Mouse (Mus musculus): ENCODE results near the gene Nfkb1.

Nfkb1 gene

DNA sequence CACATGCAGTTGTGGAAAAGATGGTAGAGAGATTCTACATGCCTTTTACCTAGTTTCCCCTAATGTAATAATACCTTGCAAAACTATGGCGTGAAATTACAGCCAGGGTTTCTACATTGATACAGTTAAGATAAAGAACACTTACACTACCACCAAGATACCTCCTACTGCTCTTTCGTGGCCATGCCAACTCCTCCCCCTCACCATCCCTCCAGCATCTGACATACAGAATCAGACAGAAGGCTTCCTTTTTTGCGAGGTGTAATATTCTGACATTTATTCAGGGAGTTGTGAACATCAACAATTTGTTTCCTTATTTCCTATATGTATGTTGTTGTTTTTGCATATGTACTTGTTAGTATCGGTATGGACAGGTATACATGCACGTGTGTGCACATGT lies 11.3 kb upstream of the Nfkb1 start:
- no peak for DNase-seq (ENCODE audit: low spot score in 2 of 2)

DNA sequence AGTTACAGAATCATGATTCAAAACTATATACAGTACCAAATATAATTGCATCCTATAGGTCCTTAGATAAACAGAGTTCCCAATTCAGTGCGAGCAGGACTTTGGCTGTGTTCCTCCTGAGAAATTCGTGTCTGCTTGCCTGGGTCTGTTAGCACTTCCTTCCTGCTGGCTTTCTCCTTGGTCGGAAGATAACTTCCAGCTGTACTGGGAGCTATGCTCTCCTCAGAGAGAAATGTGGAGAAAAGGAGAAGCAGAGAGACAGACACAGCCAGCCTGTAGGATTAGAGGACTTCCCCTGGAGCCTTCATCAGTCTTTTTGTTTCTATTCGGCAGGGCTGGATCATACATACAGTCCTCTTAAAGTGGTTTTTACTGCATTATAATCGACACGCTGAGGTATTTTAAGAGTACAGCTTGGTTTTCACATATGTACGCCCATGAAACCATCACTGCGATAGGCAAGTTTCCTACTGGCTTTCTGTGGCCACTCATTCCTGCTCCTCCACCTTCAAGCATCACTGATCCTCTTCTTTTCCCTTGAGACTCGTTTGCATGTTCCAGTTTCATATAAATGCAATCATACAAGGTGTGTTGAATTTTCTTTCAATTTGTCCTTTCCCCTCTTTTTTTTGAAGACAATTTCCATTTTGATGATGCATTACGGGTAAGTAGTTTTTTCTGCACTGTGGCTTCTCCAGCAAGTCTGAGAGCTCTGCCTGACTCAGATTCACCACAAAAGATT lies 8.3 kb upstream of the Nfkb1 start:
- DNase-seq (ENCODE audit: low spot score in 2 of 2) = no peak

DNA sequence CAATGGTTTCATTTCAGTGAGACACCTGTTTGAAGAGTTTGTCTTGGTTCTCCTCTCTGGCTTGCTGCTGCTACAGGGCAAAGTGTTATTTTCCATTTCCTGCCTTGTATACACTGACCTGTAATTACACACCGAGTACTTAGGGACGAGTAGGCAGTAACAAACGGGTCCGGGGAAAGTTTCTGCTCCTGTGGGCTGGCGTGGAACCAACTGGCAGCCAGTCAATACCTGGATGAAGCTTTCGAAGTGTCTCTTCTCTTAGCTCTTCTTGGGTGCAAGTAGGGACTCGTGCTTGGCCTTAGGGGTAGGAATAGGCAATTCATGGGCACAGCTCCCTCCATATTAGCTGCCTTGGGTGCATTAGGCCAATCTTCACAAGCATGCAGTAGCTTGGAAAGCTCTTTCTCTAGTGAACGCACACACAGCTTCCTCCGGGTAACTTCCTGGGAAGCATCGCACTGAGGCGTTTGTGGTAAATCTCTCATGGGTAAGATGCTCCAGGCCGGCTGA lies 7.2 kb upstream of the Nfkb1 start:
- DNase-seq (ENCODE audit: low spot score in 2 of 2) = no peak

DNA sequence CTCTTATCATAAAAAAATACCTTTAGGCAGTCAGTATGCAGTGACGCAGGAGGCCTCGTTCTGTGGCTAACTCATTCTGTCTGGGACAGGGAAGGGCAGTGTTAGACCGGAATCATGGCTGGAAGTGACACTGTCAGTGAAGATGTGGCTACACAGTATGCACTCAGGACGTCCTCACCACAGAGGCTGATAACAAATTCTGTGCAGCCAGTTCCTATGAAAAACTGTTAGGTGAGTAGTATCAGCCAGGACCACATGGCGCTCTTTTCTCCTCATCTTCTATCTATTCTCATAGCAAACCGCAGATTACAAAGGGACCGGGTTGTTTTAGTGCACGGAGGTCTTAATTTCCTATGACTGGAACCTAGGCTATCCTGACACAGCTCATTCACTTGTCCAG lies 4.9 kb upstream of the Nfkb1 start:
- no peak for DNase-seq (ENCODE audit: low spot score in 2 of 2)

DNA sequence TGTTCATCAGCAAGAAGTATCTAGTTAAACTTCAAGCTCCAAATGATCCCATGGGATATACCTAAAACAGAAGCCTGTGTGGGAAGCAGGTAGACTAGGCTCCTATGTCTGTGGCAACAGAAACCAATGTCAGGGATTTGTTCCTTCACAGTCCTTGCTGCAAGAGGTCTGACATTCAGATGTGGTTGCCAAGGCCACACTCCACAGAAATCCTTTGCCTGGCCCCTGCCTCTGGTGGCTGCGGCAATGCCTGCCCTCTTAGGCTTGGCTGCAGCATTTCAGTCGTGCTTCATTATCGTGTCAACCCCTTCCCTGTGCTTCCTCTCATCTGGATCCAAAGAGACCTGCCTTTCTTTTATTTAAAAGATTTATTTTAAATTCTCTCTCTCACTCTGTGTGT lies 1.7 kb upstream of the Nfkb1 start:
- no peak for DNase-seq (ENCODE audit: low spot score in 2 of 2)

DNA sequence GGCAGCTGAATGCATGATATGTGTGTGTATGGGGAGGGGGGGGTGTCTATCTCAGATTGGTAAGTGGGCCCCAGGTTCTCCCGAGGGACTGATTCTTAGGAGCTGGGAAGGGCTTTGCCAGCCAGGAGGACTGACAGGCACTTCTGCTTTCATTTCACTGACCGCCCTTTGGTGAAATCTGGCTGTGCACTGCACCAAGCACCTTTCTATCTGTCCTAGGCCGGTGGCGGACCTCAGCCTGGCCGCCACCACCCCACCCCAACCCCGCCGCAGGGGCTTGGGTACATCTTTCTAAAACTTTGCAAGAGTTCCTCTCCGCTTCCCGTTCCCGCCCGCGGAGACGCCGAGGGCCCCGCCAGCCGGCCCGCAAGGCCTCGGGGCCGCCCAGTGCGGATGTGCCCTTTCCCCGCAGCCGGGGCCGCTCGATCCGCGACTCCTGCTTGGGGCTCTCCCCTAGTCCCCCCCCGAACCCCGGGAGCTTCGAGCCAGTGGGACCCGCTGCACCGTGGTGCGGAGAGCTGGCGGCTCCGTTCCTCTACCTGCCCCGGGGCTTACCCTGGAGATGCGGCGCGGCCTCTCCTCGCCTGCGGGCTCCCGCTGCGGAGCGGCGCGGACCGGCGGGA lies 668 bp downstream of the Nfkb1 start:
- peak; percentile 34 to 39 for DNase-seq (ENCODE audit: low spot score in 2 of 2)

DNA sequence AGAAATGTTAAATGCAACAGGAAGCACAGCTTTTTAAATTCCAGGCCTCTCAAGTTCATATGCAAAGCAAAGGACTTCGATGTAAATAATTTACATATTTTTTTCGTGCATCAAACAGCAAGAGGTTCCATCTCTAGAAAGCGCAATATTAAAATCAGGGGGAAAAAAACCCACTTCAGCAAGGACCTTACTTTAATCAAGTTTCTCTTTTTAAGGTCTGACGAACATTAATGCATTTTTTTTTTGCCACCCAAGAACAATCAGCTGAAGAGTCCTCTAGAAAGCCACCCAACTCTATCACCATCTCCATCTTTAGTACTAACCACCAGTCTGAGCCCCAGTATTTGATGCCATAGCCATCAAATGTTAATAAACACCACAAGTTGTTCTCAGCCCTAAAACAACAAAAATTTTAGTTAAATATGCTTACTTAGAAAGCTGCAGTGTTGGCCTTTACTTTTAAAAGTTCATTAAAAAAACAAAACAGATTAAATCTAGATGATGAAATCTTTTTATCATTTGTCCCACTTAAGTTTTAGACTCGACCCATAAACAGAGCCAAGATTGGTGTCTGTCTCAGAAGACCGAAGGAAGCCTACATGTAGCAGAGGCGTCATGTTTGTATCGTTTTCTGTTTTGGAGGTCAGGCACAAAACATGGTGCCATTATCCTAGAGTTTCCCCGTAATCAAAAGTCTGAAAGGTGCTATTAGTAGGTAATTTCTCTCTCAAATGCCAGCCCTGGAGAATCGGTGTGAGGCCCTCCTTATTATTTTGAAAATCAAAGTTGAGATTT lies 1.4 kb downstream of the Nfkb1 start:
- no peak for DNase-seq (ENCODE audit: low spot score in 2 of 2)

DNA sequence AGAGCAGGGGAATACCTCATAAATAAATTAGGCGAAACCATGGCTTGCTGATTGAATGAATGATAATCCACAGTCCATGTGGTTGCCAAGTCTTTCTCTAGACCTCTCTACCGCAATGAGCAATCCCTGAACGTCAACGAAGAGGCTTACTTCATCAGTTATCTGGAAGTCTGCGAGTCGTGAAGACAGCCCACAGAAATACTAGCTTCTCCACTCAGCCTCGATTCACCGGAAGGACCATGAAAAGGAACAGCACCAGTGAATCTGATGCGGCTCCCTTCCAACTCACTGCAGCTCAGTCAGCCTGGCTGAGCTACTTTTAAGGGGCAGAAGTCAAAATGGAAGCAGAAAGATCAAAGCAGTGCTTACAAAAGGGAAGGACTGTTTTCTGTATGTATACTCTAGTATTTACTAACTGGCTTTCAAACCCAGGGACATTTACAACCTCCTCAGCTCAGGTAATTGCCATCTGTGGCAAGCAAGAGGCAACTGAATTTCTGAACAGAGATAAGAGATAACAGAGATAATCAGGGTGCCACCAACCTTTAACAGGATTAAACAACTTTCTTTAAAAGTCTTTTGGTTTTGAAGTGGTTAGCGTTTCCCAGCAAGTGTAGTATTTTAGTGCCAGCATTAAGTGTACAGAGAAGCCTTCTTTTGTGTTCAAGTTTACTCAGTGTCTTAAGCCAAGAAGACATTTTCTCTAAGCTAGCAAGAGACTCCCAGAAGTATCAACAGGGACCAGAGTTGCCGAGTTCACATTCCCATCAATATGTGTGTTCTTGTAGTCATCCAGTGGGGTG lies 2.2 kb downstream of the Nfkb1 start:
- DNase-seq (ENCODE audit: low spot score in 2 of 2) = no peak

DNA sequence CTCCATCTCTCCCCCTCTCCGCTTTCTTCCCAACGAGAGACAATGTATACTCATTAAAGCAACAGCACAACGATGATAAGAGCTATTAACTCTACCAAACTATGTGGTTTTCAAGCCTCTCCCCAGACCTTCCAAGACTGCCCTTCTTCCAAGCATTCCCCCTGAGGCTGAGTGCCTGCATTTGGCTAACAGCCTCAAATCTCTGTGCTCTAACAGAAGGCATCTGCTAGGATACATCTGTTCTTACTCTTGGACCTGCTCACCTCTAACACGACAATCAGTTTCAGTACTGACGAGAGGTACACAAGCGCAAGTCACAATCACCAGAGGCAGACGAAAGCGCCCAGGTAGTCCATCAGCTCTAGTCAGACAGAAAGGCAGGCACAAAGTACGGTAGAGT lies 3.4 kb downstream of the Nfkb1 start:
- DNase-seq (ENCODE audit: low spot score in 2 of 2) = no peak

DNA sequence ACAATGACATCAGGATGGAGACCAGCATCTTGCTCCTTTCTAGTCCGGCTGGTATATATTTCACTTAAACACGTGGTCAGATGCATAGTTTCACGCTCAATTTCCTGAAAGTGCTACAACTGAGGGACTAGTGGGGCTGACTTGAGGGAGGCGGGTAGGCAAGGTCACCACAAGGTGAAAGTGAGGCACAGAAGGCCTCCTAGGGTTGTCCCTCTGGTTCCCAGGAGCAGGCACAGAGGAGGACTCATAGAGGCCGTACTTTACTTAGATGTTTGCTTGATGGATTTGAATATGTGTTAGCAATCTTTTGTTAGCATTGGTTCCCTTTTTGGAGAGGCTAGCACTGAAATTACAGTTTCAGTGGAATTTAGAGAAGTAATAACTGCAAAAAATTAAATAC lies 4.9 kb downstream of the Nfkb1 start:
- DNase-seq (ENCODE audit: low spot score in 2 of 2) = no peak

DNA sequence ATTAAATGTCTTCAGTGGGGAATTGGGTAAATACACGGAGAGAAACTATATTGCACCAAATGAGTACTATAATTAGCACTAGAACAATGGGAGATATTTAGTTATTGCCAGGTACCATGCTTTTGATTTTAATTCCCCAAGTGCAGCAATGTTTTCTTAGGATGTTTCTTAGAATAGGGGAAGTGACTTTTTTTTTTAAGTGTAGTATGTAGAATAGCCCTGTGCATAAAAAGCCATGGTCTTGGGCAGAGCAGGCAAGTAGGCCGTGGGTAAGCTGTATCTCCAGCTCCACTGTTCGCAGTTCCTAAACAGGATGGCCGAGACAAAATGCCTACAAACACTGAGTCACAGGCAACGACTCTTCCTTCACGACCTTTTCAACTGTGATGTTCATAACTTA lies 8.1 kb downstream of the Nfkb1 start:
- no peak for DNase-seq (ENCODE audit: low spot score in 2 of 2)

DNA sequence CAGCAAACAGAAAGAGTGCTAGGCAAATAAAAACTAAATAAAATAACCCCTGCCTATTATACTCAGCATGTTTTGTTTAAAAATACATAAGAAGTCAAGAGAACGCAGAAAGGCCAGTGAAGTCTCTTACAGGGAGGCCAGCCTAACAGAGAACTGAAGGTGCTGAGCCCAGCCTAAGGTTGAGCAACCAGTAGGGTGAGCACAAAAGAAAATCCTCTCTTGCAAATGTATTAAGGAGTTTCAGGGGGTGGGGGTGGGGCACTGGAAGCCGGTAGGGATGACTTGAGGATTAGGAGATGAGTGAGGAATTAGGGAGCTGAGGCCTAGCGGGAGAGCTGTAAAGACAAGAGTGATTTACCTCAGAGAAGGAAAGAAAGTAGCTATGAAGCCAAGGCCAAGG lies 9.1 kb downstream of the Nfkb1 start:
- DNase-seq (ENCODE audit: low spot score in 2 of 2) = no peak

DNA sequence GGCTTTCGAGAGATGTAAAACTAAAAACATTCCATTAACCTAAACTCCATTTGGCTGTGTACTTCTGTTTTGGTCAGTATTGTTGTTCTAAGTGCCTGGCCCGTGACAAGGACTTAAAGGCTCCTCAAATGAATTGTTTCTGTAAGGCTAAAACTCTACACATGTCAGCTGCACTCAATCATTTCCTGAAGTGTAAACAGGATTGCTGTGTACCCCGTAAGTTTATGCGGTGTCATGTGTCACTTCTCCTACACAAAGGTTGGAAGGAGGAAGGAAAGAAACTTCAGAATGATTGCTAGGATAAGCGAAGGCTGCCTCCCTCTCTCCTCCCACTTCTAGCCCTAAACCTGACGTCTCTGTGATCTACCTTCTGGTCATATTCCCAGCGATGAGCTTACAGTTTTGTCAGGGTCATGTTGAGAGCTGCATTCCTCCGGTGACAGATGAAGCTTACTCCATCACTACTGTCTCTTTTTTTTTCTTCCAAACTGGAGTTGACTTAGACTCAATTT lies 10.0 kb downstream of the Nfkb1 start:
- DNase-seq (ENCODE audit: low spot score in 2 of 2) = no peak

DNA sequence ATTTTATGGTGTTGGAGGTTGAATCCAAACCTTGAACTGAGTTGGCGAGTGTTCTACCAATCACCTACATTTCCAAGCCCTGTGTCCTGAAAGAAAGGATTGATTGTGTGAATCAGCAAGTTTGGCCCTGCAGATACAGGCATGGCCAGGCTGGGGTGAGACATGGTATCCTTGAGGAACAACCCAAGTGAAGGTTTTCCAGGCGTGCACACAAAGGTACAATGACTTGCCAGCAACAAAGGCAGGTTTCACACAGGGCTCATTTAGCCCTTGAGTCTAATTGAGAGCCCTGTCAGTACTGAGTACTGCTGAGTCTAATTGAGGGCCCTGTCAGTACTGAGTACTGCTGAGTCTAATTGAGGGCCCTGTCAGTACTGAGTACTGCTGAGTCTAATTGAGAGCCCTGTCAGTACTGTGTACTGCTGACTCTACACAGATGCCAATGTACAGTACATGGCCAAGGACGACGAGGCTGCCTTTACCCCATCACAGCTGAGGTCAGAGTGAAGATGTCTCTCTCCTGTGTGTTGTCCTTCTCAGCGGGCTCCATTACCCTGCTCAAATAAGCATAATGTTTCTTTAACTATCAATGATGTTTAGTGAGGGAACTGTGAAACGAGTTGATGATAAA lies 11.0 kb downstream of the Nfkb1 start:
- no peak for DNase-seq (ENCODE audit: low spot score in 2 of 2)

DNA sequence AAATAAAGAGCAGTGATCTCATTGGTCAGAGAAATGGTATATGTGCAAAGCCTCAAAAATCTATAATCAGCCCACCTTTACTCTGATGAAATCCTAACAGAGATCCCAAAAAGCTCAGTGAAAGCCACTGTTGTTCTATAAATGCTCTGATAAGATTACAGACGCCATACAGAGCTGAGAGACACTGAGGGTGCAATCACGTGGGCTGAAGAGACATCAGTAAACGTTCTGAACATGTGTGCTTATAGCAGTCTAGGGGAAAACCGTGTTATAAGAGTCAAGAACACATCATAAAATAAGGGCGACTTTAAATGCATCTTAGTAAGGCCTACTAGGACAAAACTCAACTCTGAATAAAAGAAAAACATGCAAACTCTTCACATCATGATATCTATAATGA lies 14.3 kb downstream of the Nfkb1 start:
- no peak for DNase-seq (ENCODE audit: low spot score in 2 of 2)

DNA sequence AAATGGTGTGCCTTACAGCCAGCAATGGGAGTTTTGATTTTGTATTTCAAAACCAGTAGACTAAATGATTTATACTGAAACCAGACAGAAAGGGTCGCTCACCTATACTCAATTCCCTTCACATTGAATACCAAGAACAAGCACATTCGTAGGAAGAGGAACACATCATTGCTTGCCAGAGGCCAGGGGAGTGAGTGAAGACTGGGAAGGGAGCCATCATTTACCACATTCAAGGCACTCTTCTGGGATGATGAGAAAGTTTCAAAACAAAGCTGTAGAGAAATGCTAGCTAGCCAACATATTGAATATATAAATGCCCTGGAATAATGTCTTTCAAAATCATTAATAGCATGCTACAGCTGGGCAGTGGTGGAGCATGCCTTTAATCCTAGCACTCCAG lies 15.0 kb downstream of the Nfkb1 start:
- no peak for DNase-seq (ENCODE audit: low spot score in 2 of 2)

DNA sequence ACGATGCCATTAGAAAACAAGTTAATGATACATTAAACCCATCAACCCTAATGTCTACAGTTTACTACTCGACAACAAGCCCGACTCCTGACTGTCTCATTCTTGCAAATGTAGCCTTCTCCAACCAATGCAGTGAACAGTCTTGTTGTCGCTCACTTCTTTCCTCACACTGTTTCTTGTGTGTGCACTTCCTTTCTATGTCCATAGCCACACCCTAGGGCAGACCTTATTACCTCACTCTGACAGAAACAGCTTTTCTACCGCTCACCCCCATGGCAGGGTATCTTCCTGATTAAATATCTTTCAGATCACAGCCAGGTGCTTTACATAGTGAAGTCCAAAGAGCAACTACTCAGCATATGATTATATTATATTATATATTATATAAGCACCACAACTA lies 15.9 kb downstream of the Nfkb1 start:
- DNase-seq (ENCODE audit: low spot score in 2 of 2) = no peak

DNA sequence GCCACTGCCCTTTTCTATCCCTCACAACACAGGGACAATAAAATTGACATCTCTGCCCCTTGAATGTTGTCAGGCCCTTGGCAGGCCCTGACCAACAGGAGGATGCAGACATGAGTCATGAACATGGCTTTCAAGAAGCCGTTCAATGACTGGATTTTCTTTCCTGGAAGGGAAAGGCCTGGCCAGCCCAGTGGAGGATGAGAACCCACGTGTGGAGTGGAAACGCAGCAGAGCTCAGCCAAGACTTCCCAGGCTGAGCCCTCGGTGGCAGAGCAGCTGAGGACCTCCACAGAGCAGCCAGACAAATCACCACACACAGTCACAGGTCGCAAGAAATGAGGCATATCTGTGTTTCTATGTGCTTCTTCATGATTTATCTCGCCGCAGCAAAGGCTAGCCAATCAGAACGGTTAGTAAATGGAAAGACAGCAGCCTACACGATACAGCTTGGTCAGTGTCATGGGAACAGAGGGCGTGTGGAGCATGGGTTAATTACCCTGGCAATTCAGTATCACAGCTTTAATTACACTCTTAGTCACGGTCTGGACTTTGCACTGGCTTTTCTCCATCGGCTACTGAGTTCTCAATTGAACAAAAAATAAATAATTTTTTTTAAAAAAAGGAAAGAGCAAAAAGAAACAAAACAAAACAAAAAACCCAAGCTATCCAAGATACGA lies 16.5 kb downstream of the Nfkb1 start:
- no peak for DNase-seq (ENCODE audit: low spot score in 2 of 2)

DNA sequence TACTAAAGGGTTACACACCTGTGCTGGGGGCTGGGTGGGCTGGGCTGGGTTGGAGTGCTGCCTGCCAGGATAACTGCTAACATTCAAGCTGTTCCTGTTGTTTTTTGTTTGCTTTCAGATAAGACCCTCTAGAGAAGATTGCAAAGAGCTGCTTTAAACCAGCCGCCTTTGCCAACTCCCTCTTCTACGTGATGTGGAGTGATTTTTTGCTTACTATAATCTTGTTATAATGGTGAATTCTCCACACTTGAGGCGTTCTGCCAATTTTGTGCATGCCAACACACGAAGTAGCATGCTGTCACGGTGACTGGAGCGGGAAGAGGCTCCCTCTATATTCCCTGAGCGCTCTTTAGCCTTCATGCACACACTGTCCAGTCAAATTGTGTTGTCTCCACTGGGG lies 17.7 kb downstream of the Nfkb1 start:
- DNase-seq (ENCODE audit: low spot score in 2 of 2) = no peak

DNA sequence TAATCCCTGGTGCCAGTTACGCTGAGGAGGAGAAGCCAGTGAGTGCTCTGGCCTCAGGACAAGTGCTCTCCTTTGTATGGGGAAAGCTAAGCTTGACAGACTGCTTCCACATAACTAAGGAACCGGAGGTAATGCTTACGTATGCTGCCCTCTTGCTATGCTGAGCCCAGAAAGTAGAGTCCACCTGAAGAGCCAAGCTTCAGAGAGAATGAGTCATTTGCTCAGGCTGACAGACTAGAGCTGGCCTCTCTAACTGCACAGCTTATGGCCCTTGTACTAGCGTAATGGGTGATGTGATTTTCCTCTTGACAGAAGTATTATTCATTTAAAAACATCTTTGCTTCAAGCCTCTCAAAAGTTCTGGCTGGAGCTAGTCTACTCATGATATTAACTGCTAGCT lies 18.3 kb downstream of the Nfkb1 start:
- DNase-seq (ENCODE audit: low spot score in 2 of 2) = no peak

DNA sequence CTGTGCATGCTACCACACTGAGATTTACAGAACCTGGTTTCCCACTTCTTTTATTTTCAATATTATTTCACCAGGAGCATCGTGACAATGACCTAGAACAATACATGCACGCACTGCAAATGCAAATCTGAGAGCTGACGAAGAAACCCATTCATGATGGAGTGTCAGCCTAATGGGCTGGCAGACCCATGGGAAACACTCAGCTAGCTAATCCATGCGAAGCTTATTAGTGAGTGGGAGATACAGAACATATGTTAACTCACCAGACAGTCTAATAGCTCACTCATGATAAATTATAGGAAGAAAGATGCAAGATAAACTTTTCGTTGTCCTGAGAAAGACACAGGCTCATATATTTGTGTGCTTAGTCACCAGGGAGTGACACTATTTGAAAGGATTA lies 19.2 kb downstream of the Nfkb1 start:
- no peak for DNase-seq (ENCODE audit: low spot score in 2 of 2)

Data from natural killer cell, adult 2 months (primary cell).